Mouse (Mus musculus) MN1 (cell line): Measurements from ENCODE around the gene Acap3.

Source experiments
- DNase-seq: peaks from one replicate; pipeline ENCODE4 v3.0.0-alpha.2; 2016; ENCODE audit warnings: low spot score

Gene Acap3

GRCm38 (mm10) chr4:155943049-155943452, 51.4 kb downstream of the Acap3 start:
- DNase-seq, result peak; percentile 51

GRCm38 (mm10) chr4:155943534-155944249, 52.1 kb downstream of the Acap3 start, which contains the start of gene Ube2j2:
Gene Ube2j2 (plus strand): TSS chr4:155943831.
- peak; percentile 98 for DNase-seq

- peak; percentile 59 for DNase-seq
Observed at GRCm38 (mm10) chr4:155944271-155944670, 52.6 kb downstream of the Acap3 start.

DNA sequence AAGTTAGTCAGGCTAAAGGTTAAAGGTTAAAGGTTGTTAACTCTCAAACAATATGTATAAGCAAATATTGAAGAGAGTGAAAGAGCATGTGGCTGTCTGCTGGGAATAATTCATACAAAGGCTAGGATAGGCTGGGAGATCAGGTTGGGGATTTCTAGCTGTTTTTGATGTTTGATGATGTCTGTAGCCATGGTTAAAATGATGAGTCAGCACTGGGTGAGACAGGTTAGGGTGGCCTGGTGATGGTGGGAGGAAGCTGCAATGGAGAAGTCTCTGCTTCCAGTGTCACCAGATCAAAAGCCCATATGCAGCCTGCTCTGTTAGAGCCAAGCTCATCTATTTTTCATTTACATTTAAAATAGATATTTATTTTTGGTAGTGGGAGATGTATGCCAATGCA, 55.5 kb downstream of the Acap3 start:
- DNase-seq, result no peak

- no peak for DNase-seq
Observed at GRCm38 (mm10) chr4:155955491-155955890, 63.9 kb downstream of the Acap3 start.
